Mouse (Mus musculus) thymus, adult 2 months (tissue): ENCODE measurements around the gene Tinagl1. TPM values are rescaled to one million over a fixed set of nuclear protein-coding genes. Genes with fewer than 3 reads are reported as not detected.

Source experiments
- DNase-seq: peaks from one replicate; pipeline ENCODE4 v3.0.0; 2021
- H3K27ac ChIP-seq: fragments of 200-500 bp; 2 replicates; pipeline ENCODE4 v1.5.1; 2012; ENCODE audit warnings: low read length, control low read depth; ENCODE audit not compliant: control insufficient read depth, insufficient read depth
- H3K27me3 ChIP-seq: fragments of 200-500 bp; 2 replicates; pipeline ENCODE4 v1.6.1; 2012; ENCODE audit warnings: mild to moderate bottlenecking, low read length, moderate library complexity, mixed read lengths; ENCODE audit not compliant: control insufficient read depth, insufficient read depth
- H3K36me3 ChIP-seq: fragments of 200-500 bp; 2 replicates; pipeline ENCODE4 v1.6.1; 2012; ENCODE audit warnings: mild to moderate bottlenecking, low read length, moderate library complexity; ENCODE audit not compliant: control insufficient read depth, insufficient read depth
- H3K4me1 ChIP-seq: fragments of 200-500 bp; replicated peaks from 2 replicates; pipeline ENCODE4 v1.6.1; 2012; ENCODE audit warnings: low read length; ENCODE audit not compliant: control insufficient read depth, insufficient read depth
- H3K4me3 ChIP-seq: fragments of 200-500 bp; 2 replicates; pipeline ENCODE4 v1.5.1; 2012; ENCODE audit warnings: mild to moderate bottlenecking, low read length, control low read depth, moderate library complexity; ENCODE audit not compliant: control insufficient read depth, insufficient read depth
- CTCF ChIP-seq: fragments of 200-500 bp; IDR thresholded peaks from 2 replicates; pipeline ENCODE4 v1.5.1; 2012; ENCODE audit warnings: mild to moderate bottlenecking, control low read depth, low read length, moderate library complexity, borderline replicate concordance; ENCODE audit not compliant: control insufficient read depth, poor library complexity, insufficient read depth; ENCODE audit errors: extremely low read depth
- POLR2A ChIP-seq: fragments of 200-500 bp; IDR thresholded peaks from 2 replicates; pipeline ENCODE4 v1.6.1; 2012; ENCODE audit warnings: mild to moderate bottlenecking, low read length, control low read depth, moderate library complexity; ENCODE audit not compliant: control insufficient read depth, poor library complexity, insufficient read depth; ENCODE audit errors: extremely low read depth
- WGBS: fragments of 180-500 bp; shearing (Covaris S2); methylation state at CpG from one replicate; pipeline ENCODE4 v1.1.7; 2018; 5-methylcytosine and 5-hydroxymethylcytosine counted together
- polyA plus RNA-seq: library from polyadenylated mRNA; depleted of rRNA; stranded (reverse); fragments of >200 nt; gene quantifications from 2 replicates; pipeline ENCODE4 v1.2.3, GENCODE M21; 2012

Gene Tinagl1
- polyA plus RNA-seq, 1 experiment: 40.3 TPM

GRCm38 (mm10) chr4:130156812-130157371 is 18.0 kb downstream of the Tinagl1 start:
- DNase-seq: no peak
- TF ChIP-seq POLR2A: no peak
- no peak for TF ChIP-seq CTCF
- Histone ChIP-seq H3K27me3 (no peaks in the 10 kb centered on the region; the same call in 1 of the 2 replicates), H3K4me1 (no peaks in the 10 kb centered on the region), H3K36me3 (no peaks in the 10 kb centered on the region), H3K4me3 (no peak overlapping the region), H3K27ac (no peak overlapping the region)
- 30% methylated on average over 12 of the region's 12 CpGs for WGBS

GRCm38 (mm10) chr4:130154250-130154649 is 20.7 kb downstream of the Tinagl1 start:
- Histone ChIP-seq H3K36me3 (no peaks in the 10 kb centered on the region), H3K27me3 (no peaks in the 10 kb centered on the region), H3K27ac (no peak overlapping the region), H3K4me3 (no peak overlapping the region), H3K4me1 (no peaks in the 10 kb centered on the region)
- WGBS: 91% methylated on average over 3 of the region's 3 CpGs
- DNase-seq: no peak
- no peak for TF ChIP-seq POLR2A
- TF ChIP-seq CTCF: no peak

DNA sequence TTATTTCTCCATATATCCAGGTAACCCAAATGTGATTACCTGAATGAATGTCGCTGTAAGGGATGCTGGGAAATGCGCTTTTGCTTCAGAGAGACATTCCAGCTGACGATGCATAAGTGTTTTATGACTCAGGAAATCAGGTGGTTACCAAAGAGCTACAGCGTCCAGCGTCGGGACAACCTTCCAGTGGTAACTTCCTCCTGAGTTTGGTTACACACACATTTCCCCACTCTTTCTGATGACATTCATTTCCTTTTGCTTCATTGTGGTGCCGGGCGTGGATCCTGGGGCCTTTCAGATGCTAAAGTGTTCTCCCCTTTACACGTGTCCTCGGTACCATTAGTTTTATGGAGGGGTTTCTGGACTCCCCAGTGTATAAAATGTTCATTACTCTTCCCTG is 26.5 kb downstream of the Tinagl1 start:
- Histone ChIP-seq H3K4me3 (no peak overlapping the region), H3K36me3 (no peaks in the 10 kb centered on the region), H3K4me1 (no peaks in the 10 kb centered on the region), H3K27me3 (no peaks in the 10 kb centered on the region), H3K27ac (no peak overlapping the region)
- WGBS: 4% methylated on average over 10 of the region's 10 CpGs
- TF ChIP-seq POLR2A: no peak
- TF ChIP-seq CTCF: no peak
- DNase-seq: no peak

GRCm38 (mm10) chr4:130141786-130142185 is 33.1 kb downstream of the Tinagl1 start:
- Histone ChIP-seq H3K4me3 (no peak overlapping the region), H3K36me3 (no peaks in the 10 kb centered on the region), H3K4me1 (no peaks in the 10 kb centered on the region), H3K27me3 (no peaks in the 10 kb centered on the region; the same call in 1 of the 2 replicates), H3K27ac (no peak overlapping the region)
- TF ChIP-seq POLR2A (no peak), CTCF (no peak)
- 87% methylated on average over 3 of the region's 3 CpGs for WGBS
- no peak for DNase-seq

DNA sequence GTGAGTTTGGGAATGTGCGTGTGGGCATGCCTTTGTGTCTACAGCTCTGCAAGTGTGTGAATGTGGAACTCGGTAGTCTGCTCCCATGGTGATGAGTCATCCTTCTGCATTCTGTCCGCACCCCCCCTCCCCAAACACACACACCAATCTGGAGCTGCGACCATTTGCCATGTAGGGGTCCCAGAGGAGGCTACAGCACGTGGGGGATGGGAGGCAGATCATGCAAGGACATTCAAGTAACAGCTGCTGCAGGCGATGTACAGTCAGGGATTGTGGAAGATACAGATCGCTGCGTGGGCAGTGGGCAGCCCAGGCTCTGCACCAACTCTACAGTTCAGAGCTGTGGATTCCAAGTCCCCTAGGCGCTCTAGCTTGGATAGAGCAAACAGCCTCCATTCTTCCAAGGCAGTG is 33.9 kb downstream of the Tinagl1 start:
- TF ChIP-seq CTCF: no peak
- no peak for TF ChIP-seq POLR2A
- Histone ChIP-seq H3K4me3 (no peak overlapping the region), H3K27ac (no peak overlapping the region), H3K4me1 (no peaks in the 10 kb centered on the region), H3K36me3 (no peaks in the 10 kb centered on the region), H3K27me3 (no peaks in the 10 kb centered on the region; the same call in 1 of the 2 replicates)
- WGBS: 55% methylated on average over 9 of the region's 9 CpGs
- DNase-seq: no peak

DNA sequence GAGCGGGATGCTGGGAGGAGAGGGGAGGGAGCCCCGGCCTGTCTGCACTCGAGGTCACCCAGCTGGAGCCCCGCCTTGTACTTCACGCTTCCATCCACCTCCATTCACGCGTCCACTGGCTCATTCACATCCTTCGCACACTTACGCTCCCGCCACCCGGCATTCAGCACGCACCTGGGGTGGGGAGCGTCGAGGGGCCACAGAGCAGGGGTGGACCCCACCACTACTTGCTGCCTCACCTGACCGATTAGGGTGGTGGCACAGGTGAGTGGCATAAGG is 35.8 kb downstream of the Tinagl1 start, which contains the start of gene Hcrtr1:
Gene Hcrtr1, minus strand, starts transcription at position 146 of the 279 bp plus-strand sequence.
- Histone ChIP-seq H3K36me3 (no peaks in the 10 kb centered on the region), H3K27me3 (no peaks in the 10 kb centered on the region; the same call in 1 of the 2 replicates), H3K27ac (no peak within 1 kb of the TSS), H3K4me3 (no peak within 1 kb of the TSS), H3K4me1 (no peaks in the 10 kb centered on the region)
- WGBS: 14% methylated on average over 15 of the region's 15 CpGs
- TF ChIP-seq POLR2A (no peak), CTCF (no peak)
- no peak for DNase-seq
